Mouse (Mus musculus): ENCODE data around the gene Stxbp2. TPM values are rescaled to one million over a fixed set of nuclear protein-coding genes. Genes with fewer than 3 reads are reported as not detected.

Stxbp2 gene
- polyA plus RNA-seq, 1 experiment from 2014 or later, result 102 TPM

DNA sequence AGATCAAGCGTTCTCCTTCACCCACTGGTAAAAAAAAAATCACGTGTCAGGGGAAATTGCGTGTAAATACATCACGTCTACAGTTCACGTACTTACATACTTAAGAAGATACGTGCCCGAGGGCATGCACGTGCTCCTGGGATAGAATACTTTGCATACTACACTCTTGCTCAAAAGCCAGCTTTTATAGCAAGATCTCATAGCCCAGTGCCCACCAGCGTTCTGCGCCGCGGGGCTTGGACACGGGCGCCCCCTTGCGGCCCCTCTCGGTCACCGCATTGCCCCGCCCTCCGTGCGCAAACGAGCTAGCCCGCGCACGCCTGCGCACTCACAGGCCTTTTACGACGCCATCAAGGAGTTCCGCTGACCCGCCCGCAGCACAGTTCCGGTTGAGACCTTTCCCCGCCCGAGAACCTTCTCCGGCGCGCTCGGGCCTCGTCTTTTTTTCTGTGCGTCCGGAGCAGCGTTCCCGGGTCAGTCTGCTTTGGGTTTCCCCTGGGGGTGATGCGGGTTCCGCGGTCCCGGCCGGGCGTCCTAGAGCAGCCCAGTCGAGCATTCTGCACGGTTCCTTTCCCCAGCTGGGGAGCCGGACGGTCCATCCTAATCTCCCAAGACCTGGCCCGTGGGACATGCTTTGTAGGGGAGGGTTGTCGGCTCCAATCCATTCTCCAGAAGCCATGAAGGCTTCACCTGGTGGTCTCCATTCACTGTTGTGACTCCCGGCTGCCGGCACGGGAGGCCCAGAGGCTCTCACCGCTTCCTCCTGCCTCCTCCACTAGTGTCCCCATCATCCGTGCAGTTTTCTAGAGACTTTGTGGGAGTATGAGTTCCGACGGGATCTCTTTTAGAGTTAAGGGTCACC, 45.6 kb downstream of the Stxbp2 start, which contains the start of gene Trappc5:
Trappc5 (plus strand) TSS at position 169 of the 862 bp plus-strand sequence.
- peak; percentile 88 for ATAC-seq (ENCODE audit: low FRiP score, low TSS enrichment)
- no peaks in the 10 kb centered on the region for H3K9me3 ChIP-seq (ENCODE audit: low read length)
- peak within 1 kb of the TSS; percentile 94 for H3K27ac ChIP-seq (ENCODE audit: low read length)
- H3K27me3 ChIP-seq (ENCODE audit: insufficient read depth, low read length), result no peaks in the 10 kb centered on the region
- peak within 1 kb of the TSS; percentile 81 for H3K4me2 ChIP-seq (replicated peaks; ENCODE audit: low read depth, low read length)
- peaks cover 22% of the 10 kb centered on the region for H3K4me1 ChIP-seq (ENCODE audit: insufficient read depth, low read length)
- H3K9ac ChIP-seq (replicated peaks; ENCODE audit: low read length), result peak within 1 kb of the TSS; percentile 97
- H3K4me3 ChIP-seq (ENCODE audit: low read length), result peak within 1 kb of the TSS; percentile 70
- peaks cover 27% of the 10 kb centered on the region for H3K36me3 ChIP-seq (ENCODE audit: insufficient read depth, low read length)
- under 1% methylated on average over 61 of the region's 61 CpGs for WGBS

DNA sequence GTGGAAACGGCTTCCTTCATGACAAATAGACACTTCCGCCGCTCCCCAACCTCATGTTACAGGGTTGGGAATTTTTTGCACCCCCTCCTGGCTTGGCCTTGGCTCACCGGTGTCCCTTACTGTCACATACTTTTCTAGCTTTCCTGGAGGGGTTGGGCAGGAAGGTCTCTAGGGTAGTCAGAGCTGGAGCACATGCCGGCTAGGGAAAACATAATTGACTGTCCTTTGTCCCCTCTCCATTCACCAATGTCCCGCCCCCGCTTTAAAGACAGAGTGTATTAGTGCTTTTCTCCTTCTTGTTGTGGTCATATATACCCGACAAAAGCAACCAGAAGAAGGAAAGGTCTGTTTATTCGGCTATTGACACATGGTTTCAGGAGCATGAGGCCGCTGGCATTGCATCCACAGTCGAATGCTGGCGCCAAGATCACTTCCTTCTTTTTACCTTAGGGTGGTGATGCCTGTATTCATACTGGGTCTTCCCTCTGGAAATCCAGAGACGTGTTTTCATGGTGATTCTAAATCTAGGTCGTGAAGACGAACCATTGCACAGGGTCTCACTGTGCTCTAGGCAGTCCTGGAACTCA, 46.3 kb downstream of the Stxbp2 start:
- peak; percentile 3; the same call in 1 of the 2 replicates for ATAC-seq (ENCODE audit: low FRiP score, low TSS enrichment)
- peaks cover 28% of the 10 kb centered on the region for H3K36me3 ChIP-seq (ENCODE audit: insufficient read depth, low read length)
- peak overlapping the region; percentile 97 for H3K9ac ChIP-seq (replicated peaks; ENCODE audit: low read length)
- no peaks in the 10 kb centered on the region for H3K27me3 ChIP-seq (ENCODE audit: insufficient read depth, low read length)
- peak overlapping the region; percentile 81 for H3K4me2 ChIP-seq (replicated peaks; ENCODE audit: low read depth, low read length)
- H3K9me3 ChIP-seq (ENCODE audit: low read length), result no peaks in the 10 kb centered on the region
- H3K27ac ChIP-seq (ENCODE audit: low read length), result peak overlapping the region; percentile 94
- peak overlapping the region; percentile 70 for H3K4me3 ChIP-seq (ENCODE audit: low read length)
- peaks cover 20% of the 10 kb centered on the region for H3K4me1 ChIP-seq (ENCODE audit: insufficient read depth, low read length)
- WGBS, result 2% methylated on average over 15 of the region's 15 CpGs

DNA sequence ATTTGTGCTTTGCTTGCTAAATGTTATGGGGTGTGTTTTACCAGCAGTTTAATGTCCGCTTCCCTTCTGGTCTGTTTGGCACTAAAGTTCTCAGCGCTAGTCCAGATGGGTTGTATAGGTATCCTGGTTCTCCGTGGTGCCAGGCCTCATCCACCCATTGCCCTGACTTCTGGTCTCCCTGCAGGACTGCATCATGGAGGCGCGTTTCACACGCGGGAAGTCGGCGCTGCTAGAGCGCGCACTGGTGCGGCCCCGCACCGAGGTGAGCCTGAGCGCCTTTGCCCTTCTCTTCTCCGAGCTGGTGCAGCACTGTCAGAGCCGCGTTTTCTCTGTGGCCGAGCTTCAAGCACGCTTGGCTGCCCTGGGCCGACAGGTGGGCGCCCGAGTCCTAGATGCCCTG, 48.1 kb downstream of the Stxbp2 start:
- H3K9ac ChIP-seq (replicated peaks; ENCODE audit: low read length), result no peak overlapping the region

DNA sequence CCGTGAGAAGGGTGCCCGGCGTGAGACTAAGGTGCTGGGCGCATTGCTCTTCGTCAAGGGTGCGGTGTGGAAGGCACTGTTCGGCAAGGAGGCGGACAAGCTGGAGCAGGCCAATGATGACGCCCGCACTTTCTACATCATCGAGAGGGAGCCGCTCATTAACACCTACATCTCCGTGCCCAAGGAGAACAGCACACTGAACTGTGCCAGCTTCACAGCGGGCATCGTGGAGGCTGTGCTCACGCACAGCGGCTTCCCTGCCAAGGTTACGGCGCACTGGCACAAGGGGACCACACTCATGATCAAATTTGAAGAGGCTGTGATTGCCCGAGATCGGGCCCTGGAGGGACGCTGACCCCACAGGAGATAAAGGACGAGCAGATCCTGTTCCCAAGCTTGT, 48.5 kb downstream of the Stxbp2 start:
- Histone ChIP-seq H3K36me3 (ENCODE audit: insufficient read depth, low read length) (peaks cover 28% of the 10 kb centered on the region), H3K4me1 (ENCODE audit: insufficient read depth, low read length) (peaks cover 16% of the 10 kb centered on the region), H3K9ac (replicated peaks; ENCODE audit: low read length) (no peak overlapping the region), H3K9me3 (ENCODE audit: low read length) (no peaks in the 10 kb centered on the region), H3K27ac (ENCODE audit: low read length) (no peak overlapping the region), H3K4me3 (ENCODE audit: low read length) (no peak overlapping the region), H3K27me3 (ENCODE audit: insufficient read depth, low read length) (no peaks in the 10 kb centered on the region), H3K4me2 (replicated peaks; ENCODE audit: low read depth, low read length) (no peak overlapping the region)
- WGBS, result 95% methylated on average over 23 of the region's 23 CpGs
- ATAC-seq (ENCODE audit: low FRiP score, low TSS enrichment), result no peak

More for the DNA sequence above, 48.1 kb downstream of the Stxbp2 start:
- 96% methylated on average over 22 of the region's 23 CpGs for WGBS
- ATAC-seq (ENCODE audit: low FRiP score, low TSS enrichment), result no peak
- Histone ChIP-seq H3K4me1 (ENCODE audit: insufficient read depth, low read length) (peaks cover 16% of the 10 kb centered on the region), H3K9me3 (ENCODE audit: low read length) (no peaks in the 10 kb centered on the region), H3K27ac (ENCODE audit: low read length) (no peak overlapping the region), H3K4me2 (replicated peaks; ENCODE audit: low read depth, low read length) (no peak overlapping the region), H3K36me3 (ENCODE audit: insufficient read depth, low read length) (peaks cover 28% of the 10 kb centered on the region), H3K4me3 (ENCODE audit: low read length) (no peak overlapping the region), H3K27me3 (ENCODE audit: insufficient read depth, low read length) (no peaks in the 10 kb centered on the region)

DNA sequence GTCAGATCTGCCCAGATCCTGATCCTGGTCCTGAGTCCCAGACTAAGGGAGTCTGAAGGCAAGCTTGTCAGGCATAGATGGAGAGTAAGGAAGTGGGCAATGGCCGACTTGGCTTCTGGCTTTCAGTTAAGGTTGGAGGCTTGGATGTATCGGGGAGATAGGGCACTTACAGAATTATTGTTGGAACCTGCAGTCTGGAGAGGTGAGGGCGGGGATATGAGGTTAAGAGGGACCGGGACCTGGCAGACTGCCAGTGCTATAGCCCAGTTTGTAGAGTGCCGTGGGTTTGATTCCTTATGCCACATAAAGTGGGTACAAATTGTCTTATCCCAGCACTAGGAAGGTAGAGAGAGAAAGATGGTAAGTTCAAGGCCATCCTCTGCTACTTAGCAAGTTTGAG, 48.9 kb downstream of the Stxbp2 start:
- no peak overlapping the region for H3K27ac ChIP-seq (ENCODE audit: low read length)
- H3K9me3 ChIP-seq (ENCODE audit: low read length), result no peaks in the 10 kb centered on the region
- H3K36me3 ChIP-seq (ENCODE audit: insufficient read depth, low read length), result peaks cover 28% of the 10 kb centered on the region
- WGBS, result 91% methylated on average over 5 of the region's 5 CpGs
- H3K9ac ChIP-seq (replicated peaks; ENCODE audit: low read length), result no peak overlapping the region
- no peak overlapping the region for H3K4me3 ChIP-seq (ENCODE audit: low read length)
- no peak for ATAC-seq (ENCODE audit: low FRiP score, low TSS enrichment)
- no peaks in the 10 kb centered on the region for H3K27me3 ChIP-seq (ENCODE audit: insufficient read depth, low read length)
- peaks cover 16% of the 10 kb centered on the region for H3K4me1 ChIP-seq (ENCODE audit: insufficient read depth, low read length)
- H3K4me2 ChIP-seq (replicated peaks; ENCODE audit: low read depth, low read length), result no peak overlapping the region

DNA sequence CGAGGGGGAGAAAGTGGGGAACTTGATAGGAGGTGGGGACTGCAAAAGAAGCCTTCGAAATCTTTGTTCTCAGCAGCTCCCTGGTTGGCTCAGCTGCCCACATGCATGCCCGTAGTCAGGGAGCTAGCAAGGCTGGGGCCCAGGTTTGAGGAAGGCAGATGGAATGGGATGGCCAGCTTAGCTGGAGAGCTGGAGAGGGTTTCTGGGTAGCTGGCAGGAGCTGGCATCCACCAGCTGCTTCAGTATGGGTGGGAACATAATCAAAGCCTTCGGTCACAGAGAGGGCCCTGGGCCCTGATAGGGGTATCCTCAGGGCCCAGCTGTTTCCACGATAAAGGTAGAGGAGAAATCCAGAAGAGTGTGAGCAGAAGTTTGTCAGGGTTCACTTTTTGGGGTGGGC, 51.7 kb downstream of the Stxbp2 start:
- Histone ChIP-seq H3K36me3 (ENCODE audit: insufficient read depth, low read length) (peaks cover 28% of the 10 kb centered on the region), H3K9ac (replicated peaks; ENCODE audit: low read length) (no peak overlapping the region), H3K4me2 (replicated peaks; ENCODE audit: low read depth, low read length) (no peak overlapping the region), H3K4me3 (ENCODE audit: low read length) (no peak overlapping the region), H3K27me3 (ENCODE audit: insufficient read depth, low read length) (no peaks in the 10 kb centered on the region), H3K27ac (ENCODE audit: low read length) (no peak overlapping the region), H3K9me3 (ENCODE audit: low read length) (no peaks in the 10 kb centered on the region), H3K4me1 (ENCODE audit: insufficient read depth, low read length) (peaks cover 9% of the 10 kb centered on the region)
- 85% methylated on average over 5 of the region's 5 CpGs for WGBS
- ATAC-seq (ENCODE audit: low FRiP score, low TSS enrichment), result no peak

DNA sequence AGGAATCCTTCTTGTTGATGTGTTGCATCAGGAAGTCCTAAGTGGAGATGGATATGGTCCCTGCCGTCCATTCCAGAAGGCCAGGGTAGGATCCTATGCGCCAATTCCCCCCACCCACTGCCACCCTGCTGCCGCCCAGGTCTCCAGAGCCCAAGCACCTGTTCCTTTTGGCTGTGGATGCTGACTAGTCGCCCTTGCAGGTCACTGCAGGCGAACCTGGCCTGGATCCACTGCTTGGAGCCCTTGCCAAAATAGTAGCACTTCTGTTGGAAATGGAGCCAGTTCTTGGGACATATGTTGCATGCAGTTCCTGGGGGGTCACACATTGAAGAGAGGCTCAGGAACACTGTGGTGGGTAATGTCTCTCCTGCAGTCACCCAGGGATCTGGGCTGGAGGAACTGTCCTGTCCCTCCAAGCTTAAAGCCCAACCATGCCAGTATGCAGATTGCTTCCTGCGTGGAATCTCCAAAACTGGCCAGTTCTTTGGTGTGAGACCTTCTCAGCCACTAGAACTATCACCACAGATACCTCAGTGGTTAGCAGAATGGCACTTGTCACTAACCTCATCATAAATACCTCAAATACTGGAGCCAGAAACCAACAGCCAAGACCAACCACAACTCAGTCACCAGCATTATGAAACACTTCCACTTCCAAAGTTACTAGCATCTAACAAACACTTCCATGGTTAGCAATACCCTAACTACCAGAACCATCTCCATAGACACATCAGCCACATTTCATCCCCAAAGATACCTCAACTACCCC, 52.8 kb downstream of the Stxbp2 start:
- Histone ChIP-seq H3K27ac (ENCODE audit: low read length) (no peak overlapping the region), H3K36me3 (ENCODE audit: insufficient read depth, low read length) (peaks cover 27% of the 10 kb centered on the region), H3K27me3 (ENCODE audit: insufficient read depth, low read length) (no peaks in the 10 kb centered on the region), H3K9ac (replicated peaks; ENCODE audit: low read length) (no peak overlapping the region), H3K9me3 (ENCODE audit: low read length) (no peaks in the 10 kb centered on the region), H3K4me3 (ENCODE audit: low read length) (no peak overlapping the region), H3K4me2 (replicated peaks; ENCODE audit: low read depth, low read length) (no peak overlapping the region), H3K4me1 (ENCODE audit: insufficient read depth, low read length) (no peaks in the 10 kb centered on the region)
- 74% methylated on average over 6 of the region's 6 CpGs for WGBS
- no peak for ATAC-seq (ENCODE audit: low FRiP score, low TSS enrichment)

DNA sequence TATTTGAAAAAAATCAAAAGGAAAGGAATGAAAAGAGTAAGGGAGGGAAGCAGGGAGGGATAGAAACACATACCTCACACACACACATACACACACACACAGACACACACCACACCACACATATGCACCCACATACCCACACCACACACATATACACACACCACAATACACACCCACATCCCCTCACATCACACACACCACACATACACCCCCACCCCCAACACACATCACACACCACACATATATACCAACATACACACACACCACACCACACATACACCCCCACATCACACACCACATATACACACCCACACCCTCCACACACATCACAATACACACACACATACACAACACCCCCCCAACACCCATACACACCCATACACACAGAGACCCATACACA, 53.8 kb downstream of the Stxbp2 start:
- peaks cover 17% of the 10 kb centered on the region for H3K36me3 ChIP-seq (ENCODE audit: insufficient read depth, low read length)
- no peak for ATAC-seq (ENCODE audit: low FRiP score, low TSS enrichment)
- no peak overlapping the region for H3K4me2 ChIP-seq (replicated peaks; ENCODE audit: low read depth, low read length)
- H3K27ac ChIP-seq (ENCODE audit: low read length), result no peak overlapping the region
- H3K4me1 ChIP-seq (ENCODE audit: insufficient read depth, low read length), result no peaks in the 10 kb centered on the region
- H3K27me3 ChIP-seq (ENCODE audit: insufficient read depth, low read length), result no peaks in the 10 kb centered on the region
- no peaks in the 10 kb centered on the region for H3K9me3 ChIP-seq (ENCODE audit: low read length)
- H3K4me3 ChIP-seq (ENCODE audit: low read length), result no peak overlapping the region
- no peak overlapping the region for H3K9ac ChIP-seq (replicated peaks; ENCODE audit: low read length)

DNA sequence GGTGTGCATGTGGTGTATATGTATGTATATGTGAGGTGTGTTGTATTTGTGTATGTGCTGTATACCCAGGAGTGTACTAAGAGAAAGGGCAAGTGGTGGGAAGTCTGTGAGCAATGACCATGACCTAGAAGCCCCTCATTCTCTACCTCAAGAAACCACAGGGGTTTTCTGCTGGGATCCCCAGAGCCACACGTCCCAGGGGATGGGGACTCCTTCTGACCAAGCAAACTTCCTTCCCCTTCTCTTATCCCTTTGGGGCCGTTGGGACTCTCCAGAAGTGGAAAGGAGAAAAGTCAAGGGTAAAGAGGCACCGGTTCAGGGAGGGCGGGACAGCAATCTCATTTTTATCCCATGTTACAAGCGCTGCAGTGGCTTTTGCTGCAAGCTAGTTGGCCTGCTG, 54.7 kb downstream of the Stxbp2 start:
- no peak overlapping the region for H3K27ac ChIP-seq (ENCODE audit: low read length)
- no peak for ATAC-seq (ENCODE audit: low FRiP score, low TSS enrichment)
- H3K4me2 ChIP-seq (replicated peaks; ENCODE audit: low read depth, low read length), result no peak overlapping the region
- no peaks in the 10 kb centered on the region for H3K27me3 ChIP-seq (ENCODE audit: insufficient read depth, low read length)
- H3K9ac ChIP-seq (replicated peaks; ENCODE audit: low read length), result no peak overlapping the region
- H3K4me3 ChIP-seq (ENCODE audit: low read length), result no peak overlapping the region
- no peaks in the 10 kb centered on the region for H3K4me1 ChIP-seq (ENCODE audit: insufficient read depth, low read length)
- H3K9me3 ChIP-seq (ENCODE audit: low read length), result no peaks in the 10 kb centered on the region
- 62% methylated on average over 5 of the region's 5 CpGs for WGBS
- peaks cover 8% of the 10 kb centered on the region for H3K36me3 ChIP-seq (ENCODE audit: insufficient read depth, low read length)
